Mouse (Mus musculus): Measurements from ENCODE around the gene Srarp. TPM values are rescaled to one million over a fixed set of nuclear protein-coding genes. Genes with fewer than 3 reads are reported as not detected.
A peak's percentile ranks its signal among the peaks of the same experiment; 100 is the strongest.

Gene Srarp
- total RNA-seq, 2 experiments from 2014 or later: 3.8 to 4.2 TPM

DNA sequence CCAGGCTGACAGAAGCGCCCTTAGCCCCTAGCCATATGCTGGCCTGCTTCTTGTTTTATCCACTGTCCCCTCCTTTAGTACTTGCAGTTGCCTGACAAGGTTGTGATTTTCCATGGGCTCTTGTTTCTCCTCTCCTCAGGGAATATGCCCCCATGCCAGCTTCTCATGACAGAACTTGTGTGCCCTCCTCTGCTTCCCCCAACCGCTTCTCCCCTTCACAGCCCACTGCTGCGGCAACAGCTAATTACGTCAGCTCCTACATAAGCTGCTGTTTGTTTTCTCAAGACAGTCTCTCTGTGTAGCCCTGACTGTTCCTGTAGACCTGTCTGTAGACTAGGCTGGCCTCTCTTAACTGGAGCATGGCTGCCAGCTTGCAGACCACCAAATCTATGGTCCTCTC lies 19.6 kb upstream of the Srarp start:
- Histone ChIP-seq H3K4me3 (no peak overlapping the region), H3K27ac (peak overlapping the region; percentile 59)
- TF ChIP-seq CTCF (IDR thresholded peaks at IDR 0.05): no peak
- intact Hi-C loops (cut with DNase I): no loop called here
- DNase-seq (ENCODE audit: extremely low spot score in 1 of 2, low spot score in 2 of 2): peak in 1 of 2 experiments; percentile 20

DNA sequence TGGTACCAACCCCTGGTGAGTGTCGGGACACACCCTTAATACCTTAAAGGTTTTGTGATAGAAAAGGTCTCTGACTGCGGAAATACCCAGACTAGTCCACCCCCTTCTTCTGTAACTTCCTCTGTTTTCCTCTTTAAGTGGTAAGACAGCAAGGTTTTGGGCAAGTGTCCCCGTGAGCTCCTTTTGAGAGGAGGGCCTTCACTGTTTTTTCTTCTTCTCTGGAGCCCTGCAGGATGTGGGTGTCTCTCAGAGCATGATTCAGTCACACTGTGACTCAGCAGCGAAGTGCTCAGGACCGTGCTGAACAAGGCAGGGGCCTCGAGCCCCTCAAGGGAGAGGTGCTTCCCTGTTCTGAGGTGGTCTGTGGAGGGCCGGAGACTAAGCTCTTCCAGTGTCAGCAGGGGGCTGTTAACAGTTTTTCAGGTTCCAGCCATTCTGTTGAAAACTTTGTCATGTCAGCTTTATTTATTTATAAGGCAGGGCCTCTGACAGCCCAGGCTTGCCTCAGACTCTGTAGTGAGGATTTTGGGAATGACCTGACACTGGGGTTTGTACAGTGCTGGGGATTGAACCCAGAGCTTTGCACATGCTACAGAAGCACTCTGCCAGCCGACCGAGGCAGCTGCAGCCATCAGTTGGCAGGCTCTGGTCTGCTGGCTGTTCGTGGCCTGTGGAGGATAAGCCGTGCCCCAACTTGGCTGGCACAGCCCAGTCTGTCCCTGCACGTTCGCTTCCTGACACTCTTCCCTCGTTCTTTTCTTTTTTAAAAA lies 18.9 kb upstream of the Srarp start:
- peak; percentile 29 to 51 for DNase-seq (ENCODE audit: extremely low spot score in 1 of 2, low spot score in 2 of 2)
- Histone ChIP-seq H3K4me3 (no peak overlapping the region), H3K27ac (peak overlapping the region; percentile 82)
- intact Hi-C loops (cut with DNase I): no loop called here
- no peak for TF ChIP-seq CTCF (IDR thresholded peaks at IDR 0.05)

GRCm38 (mm10) chr4:141451916-141452450 lies 16.1 kb upstream of the Srarp start:
- DNase-seq (ENCODE audit: extremely low spot score in 1 of 2, low spot score in 2 of 2): no peak
- no peak for TF ChIP-seq CTCF (IDR thresholded peaks at IDR 0.05)
- no peak overlapping the region for H3K4me3 ChIP-seq
- intact Hi-C loops (cut with DNase I): no loop called here
- H3K27ac ChIP-seq: no peak overlapping the region

DNA sequence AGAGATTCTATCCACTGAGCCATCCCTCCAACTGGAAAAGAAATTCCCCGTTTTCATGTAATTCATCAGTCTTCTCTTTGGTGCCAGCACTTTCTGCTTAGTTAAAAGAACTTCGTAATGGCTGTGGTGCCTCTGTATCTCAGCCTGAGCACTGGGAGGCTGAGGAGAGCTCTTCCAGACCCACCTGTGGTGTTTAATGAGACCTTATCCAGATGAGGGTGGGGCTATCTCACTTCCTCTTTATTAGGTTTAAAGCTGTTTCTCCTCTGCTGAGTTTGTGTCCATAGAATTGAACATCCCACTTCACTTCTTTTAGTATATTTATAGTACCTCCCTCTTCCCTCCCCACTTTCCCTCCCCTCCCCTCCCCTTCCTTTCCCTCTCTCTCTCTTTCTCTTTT lies 15.3 kb upstream of the Srarp start:
- TF ChIP-seq CTCF (IDR thresholded peaks at IDR 0.05): no peak
- DNase-seq (ENCODE audit: extremely low spot score in 1 of 2, low spot score in 2 of 2): no peak
- intact Hi-C loops (cut with DNase I): no loop called here
- H3K4me3 ChIP-seq: no peak overlapping the region
- no peak overlapping the region for H3K27ac ChIP-seq

DNA sequence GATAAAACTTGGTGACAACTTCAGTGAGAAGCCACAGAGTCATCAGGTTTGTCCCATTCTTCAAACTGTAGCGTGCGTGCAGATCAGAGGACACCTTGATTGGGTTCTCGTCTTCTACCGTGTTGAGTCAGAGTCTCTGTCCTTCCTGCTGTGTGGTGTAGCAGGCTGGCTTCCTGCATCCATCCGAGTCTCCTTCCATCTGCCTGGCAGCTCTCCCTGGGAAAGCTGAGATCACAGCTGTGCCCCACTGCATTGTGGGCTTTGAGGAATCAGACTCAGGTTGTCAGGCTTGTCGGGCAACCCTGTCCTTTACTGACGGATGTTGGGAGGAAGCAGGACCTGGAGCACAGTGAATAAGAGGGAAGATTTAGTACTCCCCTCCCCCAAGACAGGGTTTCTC lies 10.3 kb upstream of the Srarp start:
- TF ChIP-seq CTCF (IDR thresholded peaks at IDR 0.05): no peak
- Histone ChIP-seq H3K4me3 (no peak overlapping the region), H3K27ac (peak overlapping the region; percentile 8; the same call in 1 of the 2 replicates)
- DNase-seq (ENCODE audit: extremely low spot score in 1 of 2, low spot score in 2 of 2): no peak
- intact Hi-C loops (cut with DNase I): no loop called here

DNA sequence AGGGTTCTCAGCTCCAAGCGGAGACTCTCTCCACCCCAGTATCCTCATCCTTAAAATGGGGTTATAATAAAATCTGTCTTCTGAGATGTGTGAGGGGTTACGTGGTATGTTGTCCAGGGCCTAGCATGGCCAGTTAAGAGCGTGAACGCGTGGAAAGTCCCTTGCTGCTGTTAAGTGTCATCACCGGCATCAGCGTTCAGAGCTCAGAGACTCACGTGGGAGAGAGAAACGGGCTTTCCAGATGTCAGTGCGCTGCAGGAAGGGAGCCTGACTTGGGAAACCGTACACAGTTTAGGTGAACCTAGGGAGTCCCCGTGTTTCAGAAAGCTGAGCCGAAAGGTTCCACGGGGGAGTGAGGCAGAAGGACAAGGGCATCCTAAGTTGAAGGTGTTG lies 9.4 kb upstream of the Srarp start:
- peak overlapping the region; percentile 58 for H3K27ac ChIP-seq
- TF ChIP-seq CTCF (IDR thresholded peaks at IDR 0.05): no peak
- intact Hi-C loops (cut with DNase I): no loop called here
- H3K4me3 ChIP-seq: peak overlapping the region; percentile 92
- no peak for DNase-seq (ENCODE audit: extremely low spot score in 1 of 2, low spot score in 2 of 2)

DNA sequence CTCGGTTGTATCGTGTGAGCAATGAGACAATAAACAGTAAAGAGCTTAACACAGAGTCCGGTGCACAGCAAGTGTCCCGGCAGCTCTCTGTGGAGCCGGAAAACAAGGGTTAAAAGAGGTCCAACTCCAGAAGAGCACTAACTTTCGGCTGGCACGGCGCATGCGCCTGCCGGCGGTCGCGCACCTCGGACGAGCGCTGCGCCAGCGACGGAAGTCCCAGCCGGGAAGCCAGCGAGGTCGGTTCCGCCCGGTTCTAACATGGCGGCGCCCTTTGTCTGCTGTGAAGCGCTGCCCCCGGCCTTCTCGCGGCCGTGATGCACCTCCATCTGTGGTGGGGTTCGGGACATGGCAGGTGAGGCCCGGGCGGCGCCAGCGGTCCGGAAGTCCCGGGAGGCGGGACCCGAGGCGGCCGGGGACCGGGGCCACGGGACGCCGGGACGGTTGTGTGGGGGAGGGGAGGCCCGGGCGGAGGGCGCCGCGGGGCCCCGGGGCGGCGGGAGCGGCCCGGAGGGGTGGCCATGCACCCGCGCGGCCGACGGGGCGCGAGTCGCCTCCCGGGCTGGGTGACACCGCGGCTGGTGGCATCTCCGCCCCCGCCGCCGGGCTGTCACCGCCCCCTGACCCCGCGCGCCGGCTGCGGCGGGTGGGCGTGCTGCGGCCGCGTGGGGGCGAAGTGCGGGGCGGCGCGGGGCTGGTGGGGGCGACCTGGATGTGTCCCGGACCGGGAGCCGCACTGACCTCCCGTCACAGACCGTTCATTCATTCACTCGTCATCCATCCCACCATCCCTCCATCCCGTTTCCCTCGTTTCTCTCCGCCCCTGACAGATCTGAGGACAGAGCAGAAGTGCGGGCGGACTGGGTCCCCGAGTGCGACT lies 8.8 kb upstream of the Srarp start, which contains the start of gene Zbtb17:
Gene Zbtb17 (plus strand): TSS at position 204 of the 877 bp plus-strand sequence.
- DNase-seq (ENCODE audit: extremely low spot score in 1 of 2, low spot score in 2 of 2): peak; percentile 89 to 91
- no peak for TF ChIP-seq CTCF (IDR thresholded peaks at IDR 0.05)
- Histone ChIP-seq H3K4me3 (peak within 1 kb of the TSS; percentile 92), H3K27ac (peak within 1 kb of the TSS; percentile 91)
- intact Hi-C loops (cut with DNase I): no loop called here

DNA sequence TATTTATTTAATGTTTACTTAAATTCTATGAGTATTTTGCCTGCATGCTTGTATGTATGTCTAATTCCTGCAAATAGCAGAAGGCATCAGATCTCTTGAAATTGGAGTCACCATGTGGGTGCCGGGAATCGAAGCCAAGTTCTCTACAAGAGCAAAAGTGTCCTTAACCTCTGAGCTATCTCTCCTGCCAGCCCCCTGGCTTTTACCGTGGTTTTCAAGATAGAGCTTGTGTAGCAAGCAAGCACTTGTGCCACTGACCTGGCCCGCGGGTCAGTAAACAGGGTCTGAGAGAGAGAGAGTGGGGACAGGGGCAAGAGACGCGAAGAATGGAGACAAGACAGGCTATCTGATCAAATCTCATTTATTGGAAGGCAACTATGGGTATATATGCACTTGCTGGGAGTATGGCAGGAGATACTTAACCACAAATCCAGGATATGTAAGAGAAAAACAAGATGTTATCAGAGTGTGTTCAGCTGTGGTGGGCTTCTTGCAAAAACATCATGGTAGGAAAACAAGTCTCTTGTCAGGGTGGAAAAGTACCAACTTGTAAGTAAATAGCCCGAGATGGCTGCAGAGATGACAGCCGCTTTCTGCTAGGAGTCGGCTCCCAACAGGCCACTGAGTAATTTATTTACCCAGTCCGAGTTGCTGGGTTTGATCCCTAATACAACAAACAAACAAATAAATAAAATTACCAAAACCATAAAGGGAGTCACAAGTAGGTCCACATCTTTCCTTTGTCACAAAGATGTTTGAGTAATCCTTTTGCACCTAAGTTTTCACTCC lies 7.9 kb upstream of the Srarp start:
- no peak for TF ChIP-seq CTCF (IDR thresholded peaks at IDR 0.05)
- no peak for DNase-seq (ENCODE audit: extremely low spot score in 1 of 2, low spot score in 2 of 2)
- intact Hi-C loops (cut with DNase I): no loop called here
- Histone ChIP-seq H3K27ac (peak overlapping the region; percentile 69; the same call in 1 of the 2 replicates), H3K4me3 (peak overlapping the region; percentile 92)

- Histone ChIP-seq H3K27ac (no peak overlapping the region), H3K4me3 (no peak overlapping the region)
- no peak for DNase-seq (ENCODE audit: extremely low spot score in 1 of 2, low spot score in 2 of 2)
- TF ChIP-seq CTCF (IDR thresholded peaks at IDR 0.05): no peak
- intact Hi-C loops (cut with DNase I): no loop called here
These were observed 5.0 kb upstream of the Srarp start for GRCm38 (mm10) chr4:141440877-141441276.

DNA sequence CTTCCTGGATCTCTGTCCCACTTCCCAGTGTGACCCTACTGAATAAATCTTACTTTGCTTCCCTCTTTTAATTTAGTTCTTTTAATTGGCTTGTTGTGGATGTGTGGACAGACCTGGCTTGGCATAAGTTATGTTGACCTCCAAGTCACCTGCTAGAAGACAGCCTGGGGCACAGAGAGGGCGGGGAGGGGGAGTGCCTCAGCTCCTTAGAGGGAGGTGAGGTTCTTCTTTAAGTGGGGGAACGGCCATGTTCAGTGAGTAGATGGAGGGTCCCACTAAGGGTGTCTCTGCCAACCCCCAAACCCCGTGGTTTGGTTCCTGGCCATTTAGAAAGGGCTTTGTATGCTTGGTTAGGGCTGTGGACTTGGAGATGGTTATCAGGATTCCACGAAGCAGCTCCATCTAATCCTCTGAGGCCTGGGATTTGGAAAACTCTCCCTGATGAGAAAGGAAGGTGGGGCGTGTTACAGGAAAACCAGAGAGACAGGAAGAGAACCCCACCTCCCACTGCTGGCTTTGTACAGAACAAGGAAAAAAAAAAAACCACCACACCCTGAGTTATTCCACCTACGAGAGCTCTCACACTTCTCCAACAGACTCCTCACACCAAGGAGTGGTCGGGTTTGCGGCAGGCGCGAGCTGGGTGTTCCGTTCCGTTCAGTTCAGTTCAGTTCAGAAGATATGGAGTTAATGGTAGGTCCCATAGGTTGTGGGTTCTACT lies 3.3 kb upstream of the Srarp start:
- Histone ChIP-seq H3K27ac (peak overlapping the region; percentile 34), H3K4me3 (no peak overlapping the region)
- intact Hi-C loops (cut with DNase I): no loop called here
- TF ChIP-seq CTCF (IDR thresholded peaks at IDR 0.05): no peak
- no peak for DNase-seq (ENCODE audit: extremely low spot score in 1 of 2, low spot score in 2 of 2)

DNA sequence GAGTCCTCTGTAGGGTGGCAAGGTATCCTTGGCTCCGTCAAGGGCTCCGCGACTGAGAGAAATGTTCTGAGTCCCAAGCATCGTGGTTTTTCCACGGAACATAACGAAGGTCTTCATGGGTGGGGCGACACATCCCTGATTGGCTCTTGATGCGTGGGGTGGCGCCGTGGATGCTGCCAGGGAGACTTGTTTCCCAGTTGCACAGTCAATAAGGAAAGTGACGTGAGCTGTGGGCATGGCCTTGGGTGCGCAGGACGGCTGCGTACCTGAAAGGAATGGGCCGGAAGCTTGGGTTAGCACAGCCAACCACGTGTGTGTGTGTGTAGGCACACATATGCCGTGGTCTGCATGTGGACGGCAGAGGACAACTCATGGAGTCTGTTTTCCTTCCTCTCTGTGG lies 2.7 kb downstream of the Srarp start:
- no peak overlapping the region for H3K4me3 ChIP-seq
- intact Hi-C loops (cut with DNase I): no loop called here
- no peak for TF ChIP-seq CTCF (IDR thresholded peaks at IDR 0.05)
- DNase-seq (ENCODE audit: extremely low spot score in 1 of 2, low spot score in 2 of 2): no peak
- H3K27ac ChIP-seq: no peak overlapping the region

Measured in left cerebral cortex, adult 2 months (tissue).